Mouse (Mus musculus): ENCODE data around the gene Crebbp. TPM values are rescaled to one million over a fixed set of nuclear protein-coding genes. Genes with fewer than 3 reads are reported as not detected.

The Crebbp gene
- polyA plus RNA-seq, 1 experiment, result 8.2 TPM

DNA sequence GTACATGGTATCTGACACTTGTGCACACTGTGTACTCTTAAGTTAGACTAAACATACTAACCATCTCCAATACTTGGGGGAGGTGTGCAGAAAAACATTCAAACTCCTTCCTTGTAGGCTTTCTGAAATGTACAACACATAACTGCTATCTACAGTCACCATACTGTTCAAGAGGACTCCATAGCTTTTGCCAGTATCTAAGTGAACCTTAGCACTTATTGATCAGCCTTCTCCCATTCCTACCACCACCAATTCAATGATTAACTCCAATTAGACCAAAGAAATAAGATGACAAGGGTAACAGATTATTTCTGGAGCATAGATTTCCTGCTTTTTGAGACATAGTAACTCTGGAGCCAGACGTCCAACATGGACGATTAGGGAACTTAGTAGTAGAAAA lies 113.4 kb downstream of the Crebbp start:
- Histone ChIP-seq H3K4me3 (ENCODE audit: insufficient read depth, poor library complexity, severe bottlenecking) (no peak overlapping the region), H3K36me3 (ENCODE audit: control insufficient read depth, insufficient read depth) (peaks cover 46% of the 10 kb centered on the region), H3K79me2 (ENCODE audit: control insufficient read depth, insufficient read depth) (no peaks in the 10 kb centered on the region), H3K79me3 (ENCODE audit: low read depth) (no peaks in the 10 kb centered on the region), H3ac (ENCODE audit: control insufficient read depth, insufficient read length, low read depth) (no peak overlapping the region), H3K27me3 (ENCODE audit: control insufficient read depth, insufficient read depth, insufficient read length) (no peaks in the 10 kb centered on the region)
- no peak for TF ChIP-seq USF1 (IDR thresholded peaks at IDR 0.05; ENCODE audit: low read depth)
- TF ChIP-seq CEBPB (IDR thresholded peaks at IDR 0.05; ENCODE audit: low read depth), result no peak
- no peak for TF ChIP-seq MYOD1 (IDR thresholded peaks at IDR 0.05; ENCODE audit: control insufficient read depth, insufficient read length, low read depth)
- TF ChIP-seq MYOG (IDR thresholded peaks at IDR 0.05; ENCODE audit: control insufficient read depth, extremely low read depth, insufficient read length), result no peak
- no peak for TF ChIP-seq CTCF (IDR thresholded peaks at IDR 0.05; ENCODE audit: control insufficient read depth, insufficient read depth, insufficient read length)
- TF ChIP-seq FOSL1 (IDR thresholded peaks at IDR 0.05; ENCODE audit: insufficient read depth, low read length, poor library complexity, severe bottlenecking), result no peak
- no peak for TF ChIP-seq MAX (IDR thresholded peaks at IDR 0.05)

GRCm38 (mm10) chr16:4097521-4097920 lies 116.3 kb downstream of the Crebbp start:
- no peaks in the 10 kb centered on the region for H3K27me3 ChIP-seq (ENCODE audit: control insufficient read depth, insufficient read depth, insufficient read length)
- no peak for TF ChIP-seq CTCF (IDR thresholded peaks at IDR 0.05; ENCODE audit: control insufficient read depth, insufficient read depth, insufficient read length)
- TF ChIP-seq USF1 (IDR thresholded peaks at IDR 0.05; ENCODE audit: low read depth), result no peak
- no peak for TF ChIP-seq MYOD1 (IDR thresholded peaks at IDR 0.05; ENCODE audit: control insufficient read depth, insufficient read length, low read depth)
- no peak for TF ChIP-seq MAX (IDR thresholded peaks at IDR 0.05)
- TF ChIP-seq FOSL1 (IDR thresholded peaks at IDR 0.05; ENCODE audit: insufficient read depth, low read length, poor library complexity, severe bottlenecking), result no peak
- no peak for TF ChIP-seq CEBPB (IDR thresholded peaks at IDR 0.05; ENCODE audit: low read depth)
- TF ChIP-seq MYOG (IDR thresholded peaks at IDR 0.05; ENCODE audit: control insufficient read depth, extremely low read depth, insufficient read length), result no peak
- H3ac ChIP-seq (ENCODE audit: control insufficient read depth, insufficient read length, low read depth), result no peak overlapping the region
- peaks cover 63% of the 10 kb centered on the region for H3K36me3 ChIP-seq (ENCODE audit: control insufficient read depth, insufficient read depth)
- H3K4me3 ChIP-seq (ENCODE audit: insufficient read depth, poor library complexity, severe bottlenecking), result no peak overlapping the region
- no peaks in the 10 kb centered on the region for H3K79me3 ChIP-seq (ENCODE audit: low read depth)
- H3K79me2 ChIP-seq (ENCODE audit: control insufficient read depth, insufficient read depth), result no peaks in the 10 kb centered on the region

- Histone ChIP-seq H3K79me3 (ENCODE audit: low read depth) (no peaks in the 10 kb centered on the region), H3K79me2 (ENCODE audit: control insufficient read depth, insufficient read depth) (no peaks in the 10 kb centered on the region), H3K4me3 (ENCODE audit: insufficient read depth, poor library complexity, severe bottlenecking) (no peak overlapping the region), H3K36me3 (ENCODE audit: control insufficient read depth, insufficient read depth) (peaks cover 67% of the 10 kb centered on the region), H3K27me3 (ENCODE audit: control insufficient read depth, insufficient read depth, insufficient read length) (no peaks in the 10 kb centered on the region), H3ac (ENCODE audit: control insufficient read depth, insufficient read length, low read depth) (no peak overlapping the region)
- TF ChIP-seq MAX (IDR thresholded peaks at IDR 0.05) (no peak), CTCF (IDR thresholded peaks at IDR 0.05; ENCODE audit: control insufficient read depth, insufficient read depth, insufficient read length) (no peak), MYOG (IDR thresholded peaks at IDR 0.05; ENCODE audit: control insufficient read depth, extremely low read depth, insufficient read length) (no peak), FOSL1 (IDR thresholded peaks at IDR 0.05; ENCODE audit: insufficient read depth, low read length, poor library complexity, severe bottlenecking) (no peak), CEBPB (IDR thresholded peaks at IDR 0.05; ENCODE audit: low read depth) (no peak), USF1 (IDR thresholded peaks at IDR 0.05; ENCODE audit: low read depth) (no peak), MYOD1 (IDR thresholded peaks at IDR 0.05; ENCODE audit: control insufficient read depth, insufficient read length, low read depth) (no peak)
Observed at GRCm38 (mm10) chr16:4096898-4097297, 116.9 kb downstream of the Crebbp start.

GRCm38 (mm10) chr16:4096141-4096540 lies 117.7 kb downstream of the Crebbp start:
- Histone ChIP-seq H3K4me3 (ENCODE audit: insufficient read depth, poor library complexity, severe bottlenecking) (no peak overlapping the region), H3ac (ENCODE audit: control insufficient read depth, insufficient read length, low read depth) (no peak overlapping the region), H3K79me2 (ENCODE audit: control insufficient read depth, insufficient read depth) (no peaks in the 10 kb centered on the region), H3K79me3 (ENCODE audit: low read depth) (no peaks in the 10 kb centered on the region), H3K36me3 (ENCODE audit: control insufficient read depth, insufficient read depth) (peaks cover 75% of the 10 kb centered on the region), H3K27me3 (ENCODE audit: control insufficient read depth, insufficient read depth, insufficient read length) (no peaks in the 10 kb centered on the region)
- TF ChIP-seq MAX (IDR thresholded peaks at IDR 0.05) (no peak), MYOD1 (IDR thresholded peaks at IDR 0.05; ENCODE audit: control insufficient read depth, insufficient read length, low read depth) (no peak), CTCF (IDR thresholded peaks at IDR 0.05; ENCODE audit: control insufficient read depth, insufficient read depth, insufficient read length) (no peak), FOSL1 (IDR thresholded peaks at IDR 0.05; ENCODE audit: insufficient read depth, low read length, poor library complexity, severe bottlenecking) (no peak), MYOG (IDR thresholded peaks at IDR 0.05; ENCODE audit: control insufficient read depth, extremely low read depth, insufficient read length) (no peak), USF1 (IDR thresholded peaks at IDR 0.05; ENCODE audit: low read depth) (no peak), CEBPB (IDR thresholded peaks at IDR 0.05; ENCODE audit: low read depth) (no peak)

GRCm38 (mm10) chr16:4087214-4087913 lies 126.4 kb downstream of the Crebbp start:
- TF ChIP-seq MYOD1 (IDR thresholded peaks at IDR 0.05; ENCODE audit: control insufficient read depth, insufficient read length, low read depth), result no peak
- Histone ChIP-seq H3ac (ENCODE audit: control insufficient read depth, insufficient read length, low read depth) (no peak overlapping the region), H3K79me3 (ENCODE audit: low read depth) (no peaks in the 10 kb centered on the region), H3K27me3 (ENCODE audit: control insufficient read depth, insufficient read depth, insufficient read length) (no peaks in the 10 kb centered on the region), H3K36me3 (ENCODE audit: control insufficient read depth, insufficient read depth) (peaks cover 73% of the 10 kb centered on the region), H3K79me2 (ENCODE audit: control insufficient read depth, insufficient read depth) (no peaks in the 10 kb centered on the region), H3K4me3 (ENCODE audit: insufficient read depth, poor library complexity, severe bottlenecking) (no peak overlapping the region)
